Mouse (Mus musculus): ENCODE data around the gene Tsnaxip1. TPM values are rescaled to one million over a fixed set of nuclear protein-coding genes. Genes with fewer than 3 reads are reported as not detected.
"Not testable (repeated sequence)": the region's sequence is repeated elsewhere in the genome, so short reads cannot be mapped to it uniquely, and the experiment has no call there.

Gene Tsnaxip1
- polyA plus RNA-seq, 1 experiment, result not detected

DNA sequence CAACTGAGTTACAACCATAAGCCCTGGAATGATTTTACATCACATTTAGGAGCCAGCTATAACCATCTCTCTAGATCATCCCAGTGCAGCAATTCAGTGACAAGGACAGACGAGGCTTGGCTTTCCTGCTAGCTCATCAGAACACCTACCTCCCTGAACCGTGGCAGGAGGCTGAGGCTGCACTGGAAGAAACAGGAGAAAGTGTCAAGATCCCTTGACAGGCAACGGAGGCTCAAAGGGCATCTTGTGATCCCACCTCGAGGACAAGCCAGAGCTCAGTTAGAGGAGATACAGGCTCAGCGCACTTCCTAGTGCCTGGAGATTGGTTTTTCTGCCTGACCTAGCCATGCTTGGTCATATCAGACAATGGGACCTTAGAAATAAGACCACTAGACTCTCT, 15.0 kb upstream of the Tsnaxip1 start:
- Histone ChIP-seq H3K9me3 (no peaks in the 10 kb centered on the region), H3K4me3 (replicated peaks) (no peak overlapping the region), H3K27me3 (replicated peaks) (no peaks in the 10 kb centered on the region), H3K36me3 (replicated peaks; ENCODE audit: low read length) (peaks cover 80% of the 10 kb centered on the region), H3K4me1 (peaks cover 87% of the 10 kb centered on the region)
- TF ChIP-seq GATA1 (IDR thresholded peaks at IDR 0.05; ENCODE audit: borderline replicate concordance, low read length) (no peak), FLI1 (IDR thresholded peaks at IDR 0.05; ENCODE audit: low read length) (no peak)

DNA sequence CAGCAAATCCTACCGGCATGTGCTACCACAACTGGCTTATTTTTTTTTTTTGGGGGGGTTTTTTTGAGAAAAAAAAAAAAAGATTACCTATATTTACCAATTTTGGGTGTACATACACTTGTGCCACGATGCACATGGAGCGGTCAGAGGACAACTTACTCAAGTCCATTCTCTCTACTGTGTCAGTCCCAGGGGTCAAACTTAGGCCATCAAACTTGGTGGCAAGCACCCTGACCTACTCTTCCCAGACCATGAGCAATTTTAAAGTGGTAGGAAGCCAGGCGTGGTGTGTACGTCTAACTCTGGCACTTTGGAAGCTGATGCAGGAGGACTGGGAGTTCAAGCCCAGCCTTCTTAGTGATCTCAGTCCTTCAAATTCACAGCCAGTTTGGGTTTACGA, 14.3 kb upstream of the Tsnaxip1 start:
- Histone ChIP-seq H3K4me1 (peaks cover 87% of the 10 kb centered on the region), H3K36me3 (replicated peaks; ENCODE audit: low read length) (peaks cover 80% of the 10 kb centered on the region), H3K4me3 (replicated peaks) (no peak overlapping the region), H3K9me3 (no peaks in the 10 kb centered on the region), H3K27me3 (replicated peaks) (no peaks in the 10 kb centered on the region)
- TF ChIP-seq GATA1 (IDR thresholded peaks at IDR 0.05; ENCODE audit: borderline replicate concordance, low read length), result no peak
- TF ChIP-seq FLI1 (IDR thresholded peaks at IDR 0.05; ENCODE audit: low read length), result no peak

DNA sequence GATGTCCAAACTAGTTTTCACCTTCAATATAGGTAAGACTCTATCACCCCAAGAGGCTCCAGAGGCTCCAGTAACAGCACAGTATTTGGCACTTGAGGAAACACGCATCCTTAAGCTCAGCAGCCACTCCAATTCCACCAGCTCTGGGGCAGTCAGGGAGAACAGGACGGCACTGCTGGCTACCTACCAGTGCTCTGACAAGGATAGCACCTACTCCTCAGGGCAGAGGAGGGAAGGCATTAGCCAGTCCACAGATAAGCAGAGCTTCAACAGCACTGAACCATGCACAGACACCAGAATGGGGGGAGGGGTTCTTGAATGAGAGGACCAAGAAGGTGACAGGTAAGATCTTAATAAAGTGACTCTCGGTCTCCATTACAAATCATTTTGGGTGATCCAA, 7.9 kb upstream of the Tsnaxip1 start:
- Histone ChIP-seq H3K4me3 (replicated peaks) (peak overlapping the region; percentile 40), H3K4me1 (peaks cover 87% of the 10 kb centered on the region), H3K36me3 (replicated peaks; ENCODE audit: low read length) (peaks cover 83% of the 10 kb centered on the region), H3K27me3 (replicated peaks) (no peaks in the 10 kb centered on the region), H3K9me3 (no peaks in the 10 kb centered on the region)
- no peak for TF ChIP-seq FLI1 (IDR thresholded peaks at IDR 0.05; ENCODE audit: low read length)
- no peak for TF ChIP-seq GATA1 (IDR thresholded peaks at IDR 0.05; ENCODE audit: borderline replicate concordance, low read length)

DNA sequence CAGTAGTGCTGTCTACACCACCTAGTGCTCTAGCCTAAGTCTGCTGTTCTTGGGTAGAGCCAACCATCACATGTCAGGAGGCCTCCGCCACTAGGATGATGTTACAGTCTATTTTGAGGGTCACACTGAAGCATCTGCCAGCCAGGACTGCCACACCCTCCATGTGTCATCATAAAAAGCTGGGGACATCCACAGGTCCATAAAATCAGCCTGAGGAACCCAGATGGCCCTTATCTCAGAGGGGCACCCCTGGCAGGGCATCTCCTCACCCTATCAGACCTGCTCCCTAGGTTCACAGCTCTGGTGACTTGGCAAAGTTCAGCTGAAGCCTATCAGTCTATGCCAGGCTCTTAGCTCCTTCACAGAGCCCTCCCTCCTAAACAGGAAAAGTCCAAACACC, 6.6 kb upstream of the Tsnaxip1 start:
- Histone ChIP-seq H3K4me1 (peaks cover 90% of the 10 kb centered on the region), H3K9me3 (no peaks in the 10 kb centered on the region), H3K27me3 (replicated peaks) (no peaks in the 10 kb centered on the region), H3K4me3 (replicated peaks) (peak overlapping the region; percentile 83), H3K36me3 (replicated peaks; ENCODE audit: low read length) (peaks cover 85% of the 10 kb centered on the region)
- TF ChIP-seq FLI1 (IDR thresholded peaks at IDR 0.05; ENCODE audit: low read length) (no peak), GATA1 (IDR thresholded peaks at IDR 0.05; ENCODE audit: borderline replicate concordance, low read length) (no peak; the same call in 2 of the 3 replicates)

DNA sequence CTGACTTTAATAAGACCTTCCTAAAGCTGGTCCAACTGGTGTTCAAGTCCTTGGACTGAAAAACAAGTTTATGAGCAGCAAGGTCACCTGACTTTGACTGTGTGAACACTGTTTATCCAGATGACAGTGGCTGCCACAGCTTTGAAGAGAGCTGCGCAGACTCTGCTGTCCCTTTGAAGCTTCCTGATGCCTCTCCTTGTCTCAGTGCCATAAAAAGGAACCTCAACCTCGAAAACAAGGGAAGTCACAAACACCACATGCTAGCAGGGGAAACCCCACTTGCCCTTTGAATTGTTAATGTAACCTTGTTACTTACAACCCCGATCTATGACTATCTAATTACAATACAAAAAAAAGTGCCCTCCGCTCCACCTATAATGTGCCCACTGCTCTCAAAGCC, 2.0 kb upstream of the Tsnaxip1 start:
- Histone ChIP-seq H3K36me3 (replicated peaks; ENCODE audit: low read length) (peaks cover 48% of the 10 kb centered on the region), H3K4me1 (peaks cover 65% of the 10 kb centered on the region)

DNA sequence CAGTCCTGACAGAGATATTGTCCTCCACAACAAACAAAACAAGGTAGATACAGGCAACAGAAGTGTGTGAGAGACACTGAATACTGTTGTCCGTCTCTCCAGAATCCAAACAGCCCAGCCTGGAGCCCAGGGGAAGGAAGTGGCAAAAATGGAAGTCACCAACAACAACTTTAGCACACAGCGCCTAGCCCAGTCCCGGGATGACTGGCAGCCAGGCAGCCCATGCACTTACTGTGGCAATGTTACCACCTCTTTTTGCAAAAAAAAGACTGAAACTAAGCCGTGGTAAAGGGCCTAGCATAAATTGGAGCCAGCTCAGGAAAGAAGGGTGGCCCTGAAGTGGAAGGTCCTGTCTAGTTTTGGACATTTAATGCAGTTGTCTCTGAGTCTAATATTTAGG, 1.2 kb upstream of the Tsnaxip1 start:
- peaks cover 56% of the 10 kb centered on the region for H3K4me1 ChIP-seq
- no peaks in the 10 kb centered on the region for H3K9me3 ChIP-seq
- no peaks in the 10 kb centered on the region for H3K27me3 ChIP-seq (replicated peaks)
- H3K4me3 ChIP-seq (replicated peaks), result peak overlapping the region; percentile 96
- peaks cover 40% of the 10 kb centered on the region for H3K36me3 ChIP-seq (replicated peaks; ENCODE audit: low read length)
- no peak for TF ChIP-seq FLI1 (IDR thresholded peaks at IDR 0.05; ENCODE audit: low read length)
- TF ChIP-seq GATA1 (IDR thresholded peaks at IDR 0.05; ENCODE audit: borderline replicate concordance, low read length), result no peak

More for the DNA sequence above, 2.0 kb upstream of the Tsnaxip1 start:
- Histone ChIP-seq H3K9me3 (no peaks in the 10 kb centered on the region), H3K27me3 (replicated peaks) (no peaks in the 10 kb centered on the region), H3K4me3 (replicated peaks) (peak overlapping the region; percentile 96)
- TF ChIP-seq GATA1 (IDR thresholded peaks at IDR 0.05; ENCODE audit: borderline replicate concordance, low read length), result no peak
- no peak for TF ChIP-seq FLI1 (IDR thresholded peaks at IDR 0.05; ENCODE audit: low read length)

DNA sequence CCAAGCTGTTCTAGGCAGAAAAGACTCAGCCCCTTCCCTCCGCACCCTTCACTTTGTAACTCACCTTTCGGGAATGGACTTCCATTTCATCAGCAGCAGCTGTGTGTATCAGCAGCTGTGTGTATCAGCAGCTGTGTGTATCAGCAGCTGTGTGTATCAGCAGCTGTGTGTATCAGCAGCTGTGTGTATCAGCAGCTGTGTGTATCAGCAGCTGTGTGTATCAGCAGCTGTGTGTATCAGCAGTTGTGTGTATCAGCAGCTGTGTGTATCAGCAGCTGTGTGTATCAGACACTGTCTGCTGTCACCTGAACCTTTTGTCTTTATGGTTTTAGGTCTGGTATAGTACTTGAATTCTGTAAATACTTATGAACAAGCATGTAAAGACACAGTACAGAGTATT, 6.2 kb downstream of the Tsnaxip1 start:
- not testable (repeated sequence) for H3K27me3 ChIP-seq (replicated peaks); H3K4me3 ChIP-seq (replicated peaks); H3K36me3 ChIP-seq (replicated peaks; ENCODE audit: low read length); H3K9me3 ChIP-seq
- H3K4me1 ChIP-seq, result peaks cover 25% of the 10 kb centered on the region

DNA sequence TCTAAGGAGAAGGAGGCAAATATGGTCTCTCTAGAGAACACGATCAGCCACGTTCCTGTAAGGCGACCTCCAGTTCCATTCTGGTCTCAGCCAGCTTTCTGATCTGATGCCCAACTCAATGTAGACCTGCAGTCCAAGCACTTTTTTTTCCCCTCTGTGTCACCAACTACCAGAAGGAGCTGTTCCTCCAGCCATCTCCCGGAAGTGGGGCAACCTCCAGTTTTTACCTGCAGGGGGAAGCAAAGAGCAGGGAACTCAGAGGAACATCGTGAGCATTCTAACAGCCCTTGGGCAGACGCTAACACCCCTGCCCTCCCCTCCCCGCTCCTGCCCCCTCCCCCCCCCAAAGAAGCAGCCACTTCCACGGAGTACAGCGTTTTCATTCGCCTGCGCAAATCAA, 7.8 kb downstream of the Tsnaxip1 start:
- H3K4me1 ChIP-seq, result peaks cover 31% of the 10 kb centered on the region

DNA sequence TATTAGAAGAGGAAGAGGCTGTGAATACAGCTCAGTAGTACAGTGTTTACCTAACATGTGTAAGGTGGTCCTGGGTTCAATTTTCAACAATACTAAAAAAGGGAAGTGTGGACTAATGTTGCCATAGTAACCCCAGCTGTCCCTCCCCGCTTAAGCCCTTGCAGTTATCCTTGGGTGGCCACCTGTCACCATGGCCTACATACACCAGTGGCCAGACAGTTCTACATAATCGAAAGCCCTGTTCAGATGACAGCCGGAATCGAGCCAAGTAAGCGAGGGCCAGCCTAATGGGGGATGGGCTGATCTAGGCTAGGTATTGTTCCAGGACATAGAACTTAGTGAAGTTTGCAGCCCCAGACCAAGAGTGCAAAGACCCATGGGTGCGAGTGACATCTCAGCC, 9.5 kb downstream of the Tsnaxip1 start:
- peaks cover 13% of the 10 kb centered on the region for H3K36me3 ChIP-seq (replicated peaks; ENCODE audit: low read length)
- H3K27me3 ChIP-seq (replicated peaks), result peaks cover 2% of the 10 kb centered on the region
- TF ChIP-seq FLI1 (IDR thresholded peaks at IDR 0.05; ENCODE audit: low read length) (no peak), GATA1 (IDR thresholded peaks at IDR 0.05; ENCODE audit: borderline replicate concordance, low read length) (no peak)
- peaks cover 8% of the 10 kb centered on the region for H3K9me3 ChIP-seq
- H3K4me1 ChIP-seq, result peaks cover 31% of the 10 kb centered on the region
- no peak overlapping the region for H3K4me3 ChIP-seq (replicated peaks)

More for the DNA sequence above, 7.8 kb downstream of the Tsnaxip1 start:
- Histone ChIP-seq H3K4me3 (replicated peaks) (peak overlapping the region; percentile 79), H3K36me3 (replicated peaks; ENCODE audit: low read length) (no peaks in the 10 kb centered on the region), H3K27me3 (replicated peaks) (peaks cover 2% of the 10 kb centered on the region), H3K9me3 (no peaks in the 10 kb centered on the region)
- TF ChIP-seq FLI1 (IDR thresholded peaks at IDR 0.05; ENCODE audit: low read length) (no peak), GATA1 (IDR thresholded peaks at IDR 0.05; ENCODE audit: borderline replicate concordance, low read length) (no peak)

DNA sequence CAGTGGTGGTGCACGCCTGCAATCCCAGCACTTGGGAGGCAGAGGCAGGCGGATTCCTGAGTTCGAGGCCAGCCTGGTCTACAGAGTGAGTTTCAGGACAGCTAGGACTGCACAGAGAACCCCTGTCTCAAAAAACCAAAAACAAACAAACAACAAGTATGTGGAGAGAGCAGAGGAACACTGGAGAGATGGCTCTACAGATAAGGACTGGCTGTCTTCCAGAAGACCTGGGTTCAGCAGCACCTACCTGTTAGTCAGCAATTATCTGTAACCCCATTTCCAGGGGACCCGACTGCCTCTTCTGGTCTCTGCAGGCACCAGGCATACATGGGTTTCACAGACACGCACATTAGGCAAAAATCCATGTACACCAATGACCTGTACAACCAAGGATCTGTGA, 11.7 kb downstream of the Tsnaxip1 start:
- H3K4me3 ChIP-seq (replicated peaks), result no peak overlapping the region
- H3K9me3 ChIP-seq, result peaks cover 8% of the 10 kb centered on the region
- no peaks in the 10 kb centered on the region for H3K27me3 ChIP-seq (replicated peaks)
- TF ChIP-seq GATA1 (IDR thresholded peaks at IDR 0.05; ENCODE audit: borderline replicate concordance, low read length), result no peak
- no peak for TF ChIP-seq FLI1 (IDR thresholded peaks at IDR 0.05; ENCODE audit: low read length)
- peaks cover 27% of the 10 kb centered on the region for H3K36me3 ChIP-seq (replicated peaks; ENCODE audit: low read length)
- H3K4me1 ChIP-seq, result peaks cover 31% of the 10 kb centered on the region

DNA sequence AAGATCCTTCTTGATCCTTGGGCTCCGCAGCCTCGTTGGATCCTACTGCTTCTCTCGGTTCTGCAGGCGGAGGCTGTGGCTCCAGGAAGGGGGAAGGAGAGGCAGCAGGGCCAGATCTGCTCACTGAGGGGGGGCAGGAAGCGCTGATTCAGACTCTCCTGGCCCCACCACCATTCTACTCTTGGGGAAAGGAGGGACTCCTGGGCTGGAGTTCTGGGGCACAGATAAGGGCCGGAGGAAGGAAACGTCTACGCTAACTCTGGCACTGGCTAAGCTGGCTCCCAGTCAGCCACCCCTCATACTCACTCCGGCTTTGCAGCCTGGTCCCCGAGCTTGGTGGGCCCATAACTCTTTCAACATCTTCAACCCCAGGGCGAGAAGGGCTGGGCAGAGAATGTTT, 19.1 kb downstream of the Tsnaxip1 start:
- H3K4me1 ChIP-seq, result peaks cover 48% of the 10 kb centered on the region
- no peaks in the 10 kb centered on the region for H3K27me3 ChIP-seq (replicated peaks)
- H3K36me3 ChIP-seq (replicated peaks; ENCODE audit: low read length), result peaks cover 72% of the 10 kb centered on the region
- H3K9me3 ChIP-seq, result no peaks in the 10 kb centered on the region
- TF ChIP-seq FLI1 (IDR thresholded peaks at IDR 0.05; ENCODE audit: low read length) (no peak), GATA1 (IDR thresholded peaks at IDR 0.05; ENCODE audit: borderline replicate concordance, low read length) (no peak)
- peak overlapping the region; percentile 75 for H3K4me3 ChIP-seq (replicated peaks)
